Mouse (Mus musculus) CH12.LX (cell line): ENCODE measurements around the gene Etnppl. TPM values are rescaled to one million over a fixed set of nuclear protein-coding genes. Genes with fewer than 3 reads are reported as not detected.

Experiments used
- DNase-seq: peaks from one replicate; pipeline ENCODE4 v3.0.0-alpha.2; 2013; ENCODE audit errors: extremely low read depth
- H3K27ac ChIP-seq: 2 replicates; pipeline ENCODE4 v1.5.1; 2012; ENCODE audit warnings: low read depth, mild to moderate bottlenecking, control low read depth, moderate library complexity; ENCODE audit not compliant: insufficient read depth
- H3K27me3 ChIP-seq: replicated peaks from 2 replicates; pipeline ENCODE3; 2012; ENCODE audit warnings: inconsistent platforms
- H3K36me3 ChIP-seq, 2 experiments: replicated peaks in 1 of 2; 2 replicates each; pipeline versions ENCODE3 to v1.6.1; 2012; ENCODE audit warnings: inconsistent platforms in 1 of 2, low read length in 1 of 2, mild to moderate bottlenecking in 1 of 2, mixed read lengths in 1 of 2, moderate library complexity in 1 of 2; ENCODE audit not compliant: control insufficient read depth in 1 of 2, insufficient read depth in 1 of 2
- H3K4me1 ChIP-seq, 2 experiments: 2 replicates each; pipeline ENCODE4 v1.6.1; 2012; ENCODE audit warnings: inconsistent platforms in 1 of 2, moderate library complexity in 1 of 2; ENCODE audit not compliant: insufficient read depth in 2 of 2, control insufficient read depth in 1 of 2
- H3K4me2 ChIP-seq: 2 replicates; pipeline ENCODE4 v1.6.1; 2012; ENCODE audit warnings: low read depth, mild to moderate bottlenecking, control low read depth; ENCODE audit not compliant: poor library complexity, insufficient read depth, severe bottlenecking
- H3K4me3 ChIP-seq, 3 experiments: fragments of 150-350 bp in 1 of 3; sonication (generic) in 1 of 3; replicated peaks in 1 of 3; 2 replicates each; pipeline versions ENCODE3 to v1.5.1; 2011 to 2012; ENCODE audit warnings: low read depth in 2 of 3, low read length in 2 of 3, mild to moderate bottlenecking in 2 of 3, moderate library complexity in 2 of 3, control low read depth in 1 of 3, improper control_type of control experiment in 1 of 3, inconsistent platforms in 1 of 3, mixed read lengths in 1 of 3; ENCODE audit not compliant: poor library complexity in 1 of 3
- H3K79me2 ChIP-seq: replicated peaks from 2 replicates; pipeline ENCODE4 v1.6.1; 2012; ENCODE audit warnings: mild to moderate bottlenecking, moderate library complexity; ENCODE audit not compliant: control insufficient read depth, poor library complexity, insufficient read depth, severe bottlenecking; ENCODE audit errors: extremely low read depth
- H3K9ac ChIP-seq: 2 replicates; pipeline ENCODE4 v1.6.1; 2012; ENCODE audit warnings: low read depth, mild to moderate bottlenecking, control low read depth, moderate library complexity; ENCODE audit not compliant: insufficient read depth
- H3K9me3 ChIP-seq: replicated peaks from 2 replicates; pipeline ENCODE3; 2012; ENCODE audit warnings: low read length, inconsistent platforms, mixed read lengths
- CHD2 ChIP-seq: IDR thresholded peaks from 2 replicates; pipeline ENCODE4 v1.6.1; 2011; ENCODE audit warnings: low read length, improper control_type of control experiment
- CTCF ChIP-seq, 2 experiments: IDR thresholded peaks in 1 of 2; conservative IDR thresholded peaks in 1 of 2; 2 replicates each; pipeline ENCODE4 v1.5.1; 2011 to 2012; ENCODE audit warnings: low read depth in 2 of 2, low read length in 2 of 2, improper control_type of control experiment in 1 of 2, inconsistent platforms in 1 of 2, mild to moderate bottlenecking in 1 of 2, moderate library complexity in 1 of 2
- ELF1 ChIP-seq: IDR thresholded peaks from 2 replicates; pipeline ENCODE4 v1.6.1; 2014; ENCODE audit warnings: low read depth, mild to moderate bottlenecking, inconsistent platforms, low read length, improper control_type of control experiment
- EP300 ChIP-seq: IDR thresholded peaks from 2 replicates; pipeline ENCODE4 v1.6.1; 2011; ENCODE audit warnings: low read length, improper control_type of control experiment
- JUN ChIP-seq: IDR thresholded peaks from 2 replicates; pipeline ENCODE4 v1.6.1; 2011; ENCODE audit warnings: low read depth, mild to moderate bottlenecking, low read length, improper control_type of control experiment, moderate library complexity; ENCODE audit not compliant: insufficient read depth
- JUND ChIP-seq: conservative IDR thresholded peaks from 2 replicates; pipeline ENCODE4 v1.6.1; 2011; ENCODE audit warnings: low read depth, low read length, improper control_type of control experiment
- MAFK ChIP-seq: IDR thresholded peaks from 2 replicates; pipeline ENCODE4 v1.6.1; 2011; ENCODE audit warnings: low read length, improper control_type of control experiment; ENCODE audit not compliant: insufficient replicate concordance
- MAX ChIP-seq: IDR thresholded peaks from 2 replicates; pipeline ENCODE4 v1.6.1; 2011; ENCODE audit warnings: low read length, improper control_type of control experiment
- MAZ ChIP-seq: IDR thresholded peaks from 2 replicates; pipeline ENCODE4 v1.6.1; 2012; ENCODE audit warnings: low read depth, mild to moderate bottlenecking, inconsistent platforms, low read length, improper control_type of control experiment, moderate library complexity
- MYC ChIP-seq: IDR thresholded peaks from 2 replicates; pipeline ENCODE4 v1.6.1; 2011; ENCODE audit warnings: low read depth, mild to moderate bottlenecking, improper control_type of control experiment, low read length
- NELFE ChIP-seq: IDR thresholded peaks from 2 replicates; pipeline ENCODE4 v1.6.1; 2011; ENCODE audit warnings: low read depth, low read length, improper control_type of control experiment
- NRF1 ChIP-seq: IDR thresholded peaks from 2 replicates; pipeline ENCODE4 v1.6.1; 2014; ENCODE audit warnings: low read depth, mild to moderate bottlenecking, inconsistent platforms, low read length, improper control_type of control experiment, moderate library complexity
- PAX5 ChIP-seq: IDR thresholded peaks from 2 replicates; pipeline ENCODE4 v1.6.1; 2012; ENCODE audit warnings: low read length, inconsistent platforms, mixed read lengths
- POLR2A ChIP-seq: IDR thresholded peaks from 2 replicates; pipeline ENCODE4 v1.6.1; 2011; ENCODE audit warnings: low read depth, mild to moderate bottlenecking, improper control_type of control experiment, low read length
- RAD21 ChIP-seq: IDR thresholded peaks from 2 replicates; pipeline ENCODE4 v1.6.1; 2011; ENCODE audit warnings: low read depth, mild to moderate bottlenecking, low read length, improper control_type of control experiment, moderate library complexity
- SIN3A ChIP-seq: IDR thresholded peaks from 2 replicates; pipeline ENCODE4 v1.6.1; 2012; ENCODE audit warnings: low read length, improper control_type of control experiment, inconsistent platforms
- SMC3 ChIP-seq: IDR thresholded peaks from 2 replicates; pipeline ENCODE4 v1.6.1; 2011; ENCODE audit warnings: low read depth, low read length, improper control_type of control experiment
- UBTF ChIP-seq: IDR thresholded peaks from 2 replicates; pipeline ENCODE4 v1.6.1; 2012; ENCODE audit warnings: low read depth, mild to moderate bottlenecking, inconsistent platforms, low read length, improper control_type of control experiment, moderate library complexity
- ZC3H11A ChIP-seq: IDR thresholded peaks from 2 replicates; pipeline ENCODE4 v1.6.1; 2012; ENCODE audit warnings: low read depth, mild to moderate bottlenecking, inconsistent platforms, low read length, improper control_type of control experiment
- ZKSCAN1 ChIP-seq: IDR thresholded peaks from 2 replicates; pipeline ENCODE4 v1.6.1; 2012; ENCODE audit warnings: low read depth, inconsistent platforms, low read length, improper control_type of control experiment, borderline replicate concordance
- ZMIZ1 ChIP-seq: IDR thresholded peaks from 2 replicates; pipeline ENCODE4 v1.6.1; 2012; ENCODE audit warnings: low read depth, mild to moderate bottlenecking, inconsistent platforms, low read length, improper control_type of control experiment
- ZNF384 ChIP-seq: IDR thresholded peaks from 2 replicates; pipeline ENCODE4 v1.6.1; 2012; ENCODE audit warnings: low read depth, low read length, improper control_type of control experiment, inconsistent platforms
- dilution Hi-C: fragments of 300-500 bp; cut with MboI; formaldehyde crosslinking; loops from 2 replicates; pipeline ENCODE4 v1.14.3; 2020; ENCODE audit warnings: low sequenced_read_pairs; ENCODE audit not compliant: extremely low pct_unique_long_range_greater_than_20kb, extremely low pct_ligation_motif_present
- in situ Hi-C: fragments of 300-500 bp; cut with MboI; formaldehyde crosslinking; loops from 3 replicates; pipeline ENCODE4 v1.14.3; 2019; ENCODE audit warnings: low sequenced_read_pairs, low pct_ligation_motif_present, low pct_unique_long_range_greater_than_20kb, mixed read lengths
- polyA plus RNA-seq: library from polyadenylated mRNA; unstranded; fragments of >175 nt; gene quantifications from 2 replicates; pipeline ENCODE4 v1.2.1, GENCODE M21; 2012; ENCODE audit warnings: low read depth; ENCODE audit not compliant: insufficient read length
- total RNA-seq, 2 experiments: library from RNA; depleted of rRNA; stranded (reverse); fragments of 300-350 nt in 1 of 2; fragments of >200 nt in 1 of 2; gene quantifications; 2 replicates each; pipeline ENCODE4 v1.2.3; 2012 to 2014

Gene Etnppl
- total and polyA plus RNA-seq, 3 experiments, result not detected

DNA sequence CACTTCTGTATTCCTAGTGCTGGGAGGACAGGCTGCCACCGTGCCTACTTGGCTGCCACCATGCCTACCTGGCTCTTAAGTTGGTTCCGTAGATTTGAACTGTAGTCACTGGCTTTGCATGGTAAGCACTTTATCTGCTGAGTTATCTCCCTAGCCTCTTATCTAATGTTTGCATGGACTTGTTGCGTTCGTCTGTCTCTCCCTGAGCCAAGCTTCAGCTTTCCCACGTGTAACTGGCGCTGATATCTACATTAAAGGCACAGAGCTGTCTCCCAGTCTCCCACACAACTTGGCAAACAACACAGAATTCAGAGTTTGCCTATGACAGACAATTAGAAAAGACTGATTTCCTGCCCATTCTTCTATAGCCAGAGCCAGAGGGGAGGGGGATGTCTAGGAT is 43.4 kb downstream of the Etnppl start:
- Histone ChIP-seq H3K4me3 (no peak overlapping the region), H3K9me3 (no peaks in the 10 kb centered on the region), H3K4me1 (no peaks in the 10 kb centered on the region), H3K9ac (no peak overlapping the region), H3K4me2 (no peak overlapping the region), H3K27ac (no peak overlapping the region), H3K79me2 (no peaks in the 10 kb centered on the region), H3K27me3 (no peaks in the 10 kb centered on the region), H3K36me3 (no peaks in the 10 kb centered on the region)
- dilution Hi-C loops, result no loop called here
- in situ Hi-C loops, result no loop called here
- DNase-seq, result no peak
- no peak for TF ChIP-seq SMC3
- TF ChIP-seq ELF1, result no peak
- no peak for TF ChIP-seq CHD2
- no peak for TF ChIP-seq ZMIZ1
- TF ChIP-seq SIN3A, result no peak
- TF ChIP-seq NELFE, result no peak
- TF ChIP-seq EP300, result no peak
- TF ChIP-seq MAZ, result no peak
- no peak for TF ChIP-seq POLR2A

DNA sequence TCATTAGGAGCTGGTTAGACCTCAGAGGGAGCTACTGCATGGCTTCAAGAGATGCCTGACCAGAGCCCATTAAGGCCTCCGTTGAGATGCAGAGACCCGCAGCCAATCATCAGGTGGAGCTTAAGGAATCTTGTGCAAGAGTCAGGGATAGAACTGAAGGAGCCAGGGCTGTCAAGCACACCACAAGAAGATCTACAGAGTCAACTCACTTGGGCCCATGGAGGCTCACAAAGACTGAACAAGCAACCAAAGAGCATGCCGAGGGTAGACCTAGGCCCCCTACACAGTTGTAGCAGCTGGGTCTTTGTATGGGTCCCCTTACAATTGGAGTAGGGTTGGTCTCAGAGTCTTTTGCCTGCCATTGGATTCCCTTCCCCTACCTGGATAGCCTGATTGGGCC is 45.2 kb downstream of the Etnppl start:
- Histone ChIP-seq H3K9me3 (no peaks in the 10 kb centered on the region), H3K79me2 (no peaks in the 10 kb centered on the region), H3K4me1 (no peaks in the 10 kb centered on the region), H3K9ac (no peak overlapping the region), H3K27me3 (no peaks in the 10 kb centered on the region), H3K4me3 (no peak overlapping the region), H3K4me2 (no peak overlapping the region), H3K27ac (no peak overlapping the region), H3K36me3 (no peaks in the 10 kb centered on the region)
- no peak for DNase-seq
- dilution Hi-C loops (no loop called here), in situ Hi-C loops (no loop called here)
- TF ChIP-seq MAZ (no peak), CTCF (conservative IDR thresholded peaks at IDR 0.05 in 1 of 2, IDR thresholded peaks at IDR 0.05 in 1 of 2; ENCODE audit: low read depth in 2 of 2, low read length in 2 of 2) (no peak), JUN (no peak), SMC3 (no peak), MAFK (no peak), NRF1 (no peak), NELFE (no peak), UBTF (no peak), MAX (no peak), ELF1 (no peak), RAD21 (no peak), ZNF384 (no peak), PAX5 (no peak), MYC (no peak), POLR2A (no peak), ZKSCAN1 (no peak), JUND (no peak), ZC3H11A (no peak)
